Mouse (Mus musculus): ENCODE data around the gene Pln.

GRCm38 (mm10) chr10:53364311-53364710 is 26.8 kb downstream of the Pln start:
- TF ChIP-seq CTCF (IDR thresholded peaks at IDR 0.05; ENCODE audit: insufficient read depth, low read depth, low read length) (no peak), POLR2A (IDR thresholded peaks at IDR 0.05; ENCODE audit: insufficient read depth, low read depth, low read length) (no peak)

Data from olfactory bulb, adult 2 months (tissue).